Mouse (Mus musculus): ENCODE measurements at regions not wholly inside any gene's neighbourhood (a gene's known extent, or its start where the extent isn't known, plus 50 kb on each side); places are given as distances from the start of the nearest gene placed in this dataset.

- 31% methylated on average over 6 of the region's 6 CpGs for WGBS
- TF ChIP-seq CTCF (IDR thresholded peaks at IDR 0.05; ENCODE audit: insufficient read depth, low read depth, low read length) (no peak), POLR2A (IDR thresholded peaks at IDR 0.05; ENCODE audit: insufficient read depth, low read depth, low read length) (no peak)
- no peak overlapping the region for H3K4me3 ChIP-seq (ENCODE audit: insufficient read depth, low read depth, low read length)
- H3K27ac ChIP-seq (ENCODE audit: insufficient read depth, low read depth, low read length), result no peak overlapping the region
- no peaks in the 10 kb centered on the region for H3K4me1 ChIP-seq (ENCODE audit: control insufficient read depth, insufficient read depth, low read length)
These were observed 92.4 kb upstream of the Dnajc19 start for GRCm38 (mm10) chr3:34173416-34174097.

- Histone ChIP-seq H3K27ac (ENCODE audit: insufficient read depth, low read depth, low read length) (no peak overlapping the region), H3K4me3 (ENCODE audit: insufficient read depth, low read depth, low read length) (no peak overlapping the region), H3K4me1 (ENCODE audit: control insufficient read depth, insufficient read depth, low read length) (no peaks in the 10 kb centered on the region)
- TF ChIP-seq POLR2A (IDR thresholded peaks at IDR 0.05; ENCODE audit: insufficient read depth, low read depth, low read length) (no peak), CTCF (IDR thresholded peaks at IDR 0.05; ENCODE audit: insufficient read depth, low read depth, low read length) (no peak)
- 66% methylated on average over 4 of the region's 4 CpGs for WGBS
These were observed 91.8 kb upstream of the Dnajc19 start for GRCm38 (mm10) chr3:34172899-34173298.

DNA sequence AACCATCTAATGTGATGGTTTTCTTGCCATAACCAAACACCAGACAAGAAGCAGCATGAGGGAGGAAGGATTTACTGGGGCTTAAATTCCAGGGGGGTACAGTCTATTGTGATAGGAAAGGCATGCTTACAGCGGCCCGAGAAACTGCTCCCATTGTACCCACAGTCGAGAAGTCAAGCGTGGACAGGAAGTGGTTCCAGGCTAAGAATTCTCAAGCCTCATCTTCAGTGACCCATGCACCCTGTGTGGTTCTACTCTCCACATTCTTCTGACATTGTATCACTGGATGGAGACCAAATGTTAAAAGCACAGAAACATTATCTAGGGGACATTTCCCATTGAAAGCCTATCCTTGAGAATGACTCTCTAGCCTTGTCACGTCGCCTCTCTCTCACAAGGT is 90.8 kb upstream of the Dnajc19 start:
- H3K4me1 ChIP-seq (ENCODE audit: control insufficient read depth, insufficient read depth, low read length), result no peaks in the 10 kb centered on the region
- 82% methylated on average over 6 of the region's 6 CpGs for WGBS
- TF ChIP-seq CTCF (IDR thresholded peaks at IDR 0.05; ENCODE audit: insufficient read depth, low read depth, low read length) (no peak), POLR2A (IDR thresholded peaks at IDR 0.05; ENCODE audit: insufficient read depth, low read depth, low read length) (no peak)
- H3K27ac ChIP-seq (ENCODE audit: insufficient read depth, low read depth, low read length), result no peak overlapping the region
- no peak overlapping the region for H3K4me3 ChIP-seq (ENCODE audit: insufficient read depth, low read depth, low read length)

- Histone ChIP-seq H3K4me1 (ENCODE audit: control insufficient read depth, insufficient read depth, low read length) (no peaks in the 10 kb centered on the region), H3K4me3 (ENCODE audit: insufficient read depth, low read depth, low read length) (no peak overlapping the region), H3K27ac (ENCODE audit: insufficient read depth, low read depth, low read length) (no peak overlapping the region)
- no peak for TF ChIP-seq CTCF (IDR thresholded peaks at IDR 0.05; ENCODE audit: insufficient read depth, low read depth, low read length)
- no peak for TF ChIP-seq POLR2A (IDR thresholded peaks at IDR 0.05; ENCODE audit: insufficient read depth, low read depth, low read length)
- 43% methylated on average over 1 of the region's 1 CpGs for WGBS
These were observed 87.0 kb upstream of the Dnajc19 start for GRCm38 (mm10) chr3:34168087-34168486.

GRCm38 (mm10) chr3:34150036-34150435 is 68.9 kb upstream of the Dnajc19 start:
- peaks cover 13% of the 10 kb centered on the region; the same call in 1 of the 2 replicates for H3K4me1 ChIP-seq (ENCODE audit: control insufficient read depth, insufficient read depth, low read length)
- no peak for TF ChIP-seq POLR2A (IDR thresholded peaks at IDR 0.05; ENCODE audit: insufficient read depth, low read depth, low read length)
- no peak for TF ChIP-seq CTCF (IDR thresholded peaks at IDR 0.05; ENCODE audit: insufficient read depth, low read depth, low read length)

GRCm38 (mm10) chr3:34143652-34144051 is 62.5 kb upstream of the Dnajc19 start:
- peaks cover 4% of the 10 kb centered on the region; the same call in 1 of the 2 replicates for H3K4me1 ChIP-seq (ENCODE audit: control insufficient read depth, insufficient read depth, low read length)
- TF ChIP-seq CTCF (IDR thresholded peaks at IDR 0.05; ENCODE audit: insufficient read depth, low read depth, low read length) (no peak), POLR2A (IDR thresholded peaks at IDR 0.05; ENCODE audit: insufficient read depth, low read depth, low read length) (no peak)
- no peak overlapping the region for H3K27ac ChIP-seq (ENCODE audit: insufficient read depth, low read depth, low read length)
- no peak overlapping the region for H3K4me3 ChIP-seq (ENCODE audit: insufficient read depth, low read depth, low read length)
- WGBS, result 32% methylated on average over 2 of the region's 2 CpGs

More at GRCm38 (mm10) chr3:34150036-34150435, 68.9 kb upstream of the Dnajc19 start:
- Histone ChIP-seq H3K4me3 (ENCODE audit: insufficient read depth, low read depth, low read length) (no peak overlapping the region), H3K27ac (ENCODE audit: insufficient read depth, low read depth, low read length) (no peak overlapping the region)
- 58% methylated on average over 2 of the region's 2 CpGs for WGBS

DNA sequence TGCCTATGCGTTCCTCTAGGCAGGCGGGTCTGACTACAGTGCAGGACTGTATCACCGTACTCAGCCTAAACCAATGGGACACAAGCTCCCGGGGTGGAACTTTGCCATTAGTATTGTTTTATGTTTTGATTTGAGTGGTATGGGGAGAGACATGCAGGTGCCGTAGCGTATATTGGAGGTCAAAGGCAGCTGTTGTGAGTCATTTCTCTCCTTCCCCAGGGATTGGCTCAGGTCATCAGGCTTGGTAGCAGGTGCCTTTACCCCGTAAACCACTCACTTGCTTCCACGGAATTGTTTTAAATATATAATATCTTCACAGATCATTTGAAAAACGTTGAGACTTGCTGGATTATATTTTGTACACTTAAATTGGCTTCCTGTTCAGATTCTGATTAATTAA is 58.1 kb upstream of the Dnajc19 start:
- no peak overlapping the region for H3K27ac ChIP-seq (ENCODE audit: insufficient read depth, low read depth, low read length)
- H3K4me3 ChIP-seq (ENCODE audit: insufficient read depth, low read depth, low read length), result no peak overlapping the region
- TF ChIP-seq CTCF (IDR thresholded peaks at IDR 0.05; ENCODE audit: insufficient read depth, low read depth, low read length) (no peak), POLR2A (IDR thresholded peaks at IDR 0.05; ENCODE audit: insufficient read depth, low read depth, low read length) (no peak)
- no peaks in the 10 kb centered on the region for H3K4me1 ChIP-seq (ENCODE audit: control insufficient read depth, insufficient read depth, low read length)
- WGBS, result 81% methylated on average over 9 of the region's 9 CpGs

DNA sequence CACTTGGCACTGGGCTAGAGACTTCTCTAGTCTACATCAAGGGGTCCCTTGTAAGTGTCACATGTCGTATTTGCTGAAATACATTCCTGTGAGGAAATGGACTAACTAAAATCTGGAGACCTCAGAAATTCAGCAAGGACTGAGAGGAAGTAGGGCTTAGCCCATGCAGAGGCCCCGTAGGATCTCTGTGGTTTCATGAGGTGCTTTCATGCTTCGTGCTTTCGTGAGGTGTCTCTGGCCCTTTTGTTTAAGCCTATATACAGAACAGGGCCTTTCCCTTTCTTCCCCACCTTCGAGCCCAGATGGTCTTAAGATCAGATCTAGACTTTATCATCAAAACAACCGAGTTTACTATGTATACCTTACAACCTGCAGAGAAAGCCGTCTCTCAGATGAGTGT is 56.9 kb upstream of the Dnajc19 start:
- Histone ChIP-seq H3K27ac (ENCODE audit: insufficient read depth, low read depth, low read length) (no peak overlapping the region), H3K4me3 (ENCODE audit: insufficient read depth, low read depth, low read length) (no peak overlapping the region), H3K4me1 (ENCODE audit: control insufficient read depth, insufficient read depth, low read length) (no peaks in the 10 kb centered on the region)
- 88% methylated on average over 7 of the region's 7 CpGs for WGBS
- no peak for TF ChIP-seq POLR2A (IDR thresholded peaks at IDR 0.05; ENCODE audit: insufficient read depth, low read depth, low read length)
- no peak for TF ChIP-seq CTCF (IDR thresholded peaks at IDR 0.05; ENCODE audit: insufficient read depth, low read depth, low read length)

- Histone ChIP-seq H3K4me3 (ENCODE audit: insufficient read depth, low read depth, low read length) (no peak overlapping the region), H3K4me1 (ENCODE audit: control insufficient read depth, insufficient read depth, low read length) (no peaks in the 10 kb centered on the region), H3K27ac (ENCODE audit: insufficient read depth, low read depth, low read length) (no peak overlapping the region)
- 33% methylated on average over 2 of the region's 2 CpGs for WGBS
- TF ChIP-seq POLR2A (IDR thresholded peaks at IDR 0.05; ENCODE audit: insufficient read depth, low read depth, low read length), result no peak
- TF ChIP-seq CTCF (IDR thresholded peaks at IDR 0.05; ENCODE audit: insufficient read depth, low read depth, low read length), result no peak
These were observed 55.3 kb upstream of the Dnajc19 start for GRCm38 (mm10) chr3:34136385-34136784.
